Mouse (Mus musculus): ENCODE measurements around the gene Fubp3. TPM values are rescaled to one million over a fixed set of nuclear protein-coding genes. Genes with fewer than 3 reads are reported as not detected.

The Fubp3 gene
- polyA plus RNA-seq, 1 experiment from 2014 or later, result 79.2 TPM

- Histone ChIP-seq H3K27ac (no peak overlapping the region), H3K4me2 (peak overlapping the region; percentile 100), H3K9ac (peak overlapping the region; percentile 17; the same call in 1 of the 2 replicates), H3K4me1 (peaks cover 16% of the 10 kb centered on the region), H3K27me3 (peaks cover 87% of the 10 kb centered on the region), H3K9me3 (no peaks in the 10 kb centered on the region), H3K4me3 (peak overlapping the region; percentile 54), H3K36me3 (no peaks in the 10 kb centered on the region)
- WGBS, result under 1% methylated on average over 109 of the region's 109 CpGs
- no peak for ATAC-seq (ENCODE audit: insufficient number of reproducible peaks, low FRiP score, low TSS enrichment, low read depth)
These were observed 81.8 kb downstream of the Fubp3 start for GRCm38 (mm10) chr2:31653971-31654853.

- peak overlapping the region; percentile 100 for H3K4me2 ChIP-seq
- peaks cover 86% of the 10 kb centered on the region for H3K27me3 ChIP-seq
- ATAC-seq (ENCODE audit: insufficient number of reproducible peaks, low FRiP score, low TSS enrichment, low read depth), result no peak
- H3K27ac ChIP-seq, result no peak overlapping the region
- H3K4me1 ChIP-seq, result peaks cover 16% of the 10 kb centered on the region
- no peak overlapping the region for H3K9ac ChIP-seq
- H3K4me3 ChIP-seq, result peak overlapping the region; percentile 54
- H3K9me3 ChIP-seq, result no peaks in the 10 kb centered on the region
- H3K36me3 ChIP-seq, result no peaks in the 10 kb centered on the region
- WGBS, result 4% methylated on average over 22 of the region's 22 CpGs
These were observed 82.6 kb downstream of the Fubp3 start for GRCm38 (mm10) chr2:31654854-31655559.

GRCm38 (mm10) chr2:31656374-31656773, 83.9 kb downstream of the Fubp3 start:
- Histone ChIP-seq H3K27me3 (peaks cover 76% of the 10 kb centered on the region), H3K4me1 (peaks cover 16% of the 10 kb centered on the region), H3K36me3 (no peaks in the 10 kb centered on the region), H3K4me3 (no peak overlapping the region), H3K9ac (no peak overlapping the region), H3K27ac (no peak overlapping the region), H3K9me3 (no peaks in the 10 kb centered on the region), H3K4me2 (no peak overlapping the region)
- 80% methylated on average over 7 of the region's 7 CpGs for WGBS
- no peak for ATAC-seq (ENCODE audit: insufficient number of reproducible peaks, low FRiP score, low TSS enrichment, low read depth)

- H3K27ac ChIP-seq, result no peak overlapping the region
- no peak for ATAC-seq (ENCODE audit: insufficient number of reproducible peaks, low FRiP score, low TSS enrichment, low read depth)
- H3K4me2 ChIP-seq, result no peak overlapping the region
- H3K27me3 ChIP-seq, result peaks cover 17% of the 10 kb centered on the region; the same call in 1 of the 2 replicates
- H3K9ac ChIP-seq, result no peak overlapping the region
- no peaks in the 10 kb centered on the region for H3K9me3 ChIP-seq
- WGBS, result 48% methylated on average over 8 of the region's 8 CpGs
- H3K4me3 ChIP-seq, result no peak overlapping the region
- no peaks in the 10 kb centered on the region for H3K36me3 ChIP-seq
- no peaks in the 10 kb centered on the region for H3K4me1 ChIP-seq
These were observed 90.7 kb downstream of the Fubp3 start for GRCm38 (mm10) chr2:31662939-31663803.

GRCm38 (mm10) chr2:31663804-31664180, 91.3 kb downstream of the Fubp3 start:
- Histone ChIP-seq H3K4me3 (no peak overlapping the region), H3K4me2 (no peak overlapping the region), H3K27me3 (peaks cover 15% of the 10 kb centered on the region; the same call in 1 of the 2 replicates), H3K9me3 (no peaks in the 10 kb centered on the region), H3K9ac (no peak overlapping the region), H3K27ac (no peak overlapping the region), H3K4me1 (no peaks in the 10 kb centered on the region), H3K36me3 (no peaks in the 10 kb centered on the region)
- WGBS, result 81% methylated on average over 1 of the region's 1 CpGs
- no peak for ATAC-seq (ENCODE audit: insufficient number of reproducible peaks, low FRiP score, low TSS enrichment, low read depth)

Small RNA genes within 50 kb of the gene (microRNA-seq; reads per million reads assigned to microRNA genes)
- gene Mir6998, result not detected

Other genes with a start within 250 kb of the Fubp3 start
- 44.1 and 45.8 TPM in 2 replicates for gene Ass1, start 102.4 kb upstream of the Fubp3 start, polyA plus RNA-seq (2015; fragmentation: Nextera tagmentation; extraction: Ambion mirVana)
- not detected in 2 replicates for gene Prdm12, start 67.4 kb downstream of the Fubp3 start, polyA plus RNA-seq (2015; fragmentation: Nextera tagmentation; extraction: Ambion mirVana)
- gene Exosc2, start 98.1 kb downstream of the Fubp3 start, polyA plus RNA-seq (2015; fragmentation: Nextera tagmentation; extraction: Ambion mirVana), result 54.3 and 56.6 TPM in 2 replicates
- 37.7 and 40.1 TPM in 2 replicates for gene Abl1, start 115.7 kb downstream of the Fubp3 start, polyA plus RNA-seq (2015; fragmentation: Nextera tagmentation; extraction: Ambion mirVana)
- gene Qrfp, start 237.9 kb downstream of the Fubp3 start, polyA plus RNA-seq (2015; fragmentation: Nextera tagmentation; extraction: Ambion mirVana), result 0.14 TPM in 1 of 2 replicates, not detected in the other

All from limb, embryonic 15.5 days (tissue).